Mouse (Mus musculus): ENCODE data around the gene Rbp2.

The Rbp2 gene

GRCm38 (mm10) chr9:98524786-98525542 is 39.0 kb downstream of the Rbp2 start:
- DNase-seq: no peak

GRCm38 (mm10) chr9:98525543-98525924 is 39.6 kb downstream of the Rbp2 start:
- DNase-seq: no peak

- DNase-seq: no peak
These were observed 41.3 kb downstream of the Rbp2 start for GRCm38 (mm10) chr9:98527226-98527625.

GRCm38 (mm10) chr9:98529776-98530175 is 43.9 kb downstream of the Rbp2 start:
- no peak for DNase-seq

GRCm38 (mm10) chr9:98530999-98531398 is 45.1 kb downstream of the Rbp2 start:
- DNase-seq: no peak

GRCm38 (mm10) chr9:98534675-98535280 is 48.9 kb downstream of the Rbp2 start:
- no peak for DNase-seq

GRCm38 (mm10) chr9:98535763-98536162 is 49.8 kb downstream of the Rbp2 start:
- no peak for DNase-seq

GRCm38 (mm10) chr9:98538017-98538712 is 52.2 kb downstream of the Rbp2 start:
- DNase-seq: no peak

GRCm38 (mm10) chr9:98538713-98539360 is 52.9 kb downstream of the Rbp2 start:
- peak; percentile 46 to 65 for DNase-seq

- DNase-seq: no peak
These were observed 58.1 kb downstream of the Rbp2 start for GRCm38 (mm10) chr9:98544042-98544441.

Measured in cerebellum, postnatal 36 days (tissue).